ENCODE assay signal across 12 mouse cellular contexts in genomic region chr14:28283319-28284095, GRCm38 (mm10).
DNase-seq lines count a peak whose midpoint lies in the region; ATAC-seq and TF ChIP-seq lines count a peak whose summit lies in the region.
"Had no signal": no experiment of that assay in that cellular context is flagged by ENCODE, and none has a peak within 500 bp of the region (broad histone marks: within the 10 kb centered on the region; RNA-seq: fewer than 3 reads in every experiment).

No protein-coding gene starts in this region.

- DNase-seq in heart, adult 11 months, result peak; percentile 90
- no peak for DNase-seq in heart, postnatal 25 days (ENCODE audit: low spot score)
- DNase-seq in midbrain, postnatal 0 days (ENCODE audit: low spot score), result no peak
- no peak for DNase-seq in brain, embryonic 14.5 days (ENCODE audit: low read depth)
- DNase-seq in lung, postnatal 25 days (ENCODE audit: low spot score), result peak; percentile 14
- no peak for DNase-seq in natural killer cell, adult 2 months (ENCODE audit: low spot score in 2 of 2)
- DNase-seq: right cerebral cortex, postnatal 25 days; thymus, adult 2 months had no signal

- no peaks in the 10 kb centered on the region for H3K4me1 ChIP-seq in midbrain, postnatal 0 days (ENCODE audit: insufficient read depth, low read length)
- no peaks in the 10 kb centered on the region for H3K4me1 ChIP-seq in midbrain, embryonic 13.5 days (replicated peaks)
- no peaks in the 10 kb centered on the region for H3K4me1 ChIP-seq in hindbrain, embryonic 12.5 days
- H3K4me1 ChIP-seq: lung, embryonic 15.5 days had no signal

- H3K9ac ChIP-seq in midbrain, postnatal 0 days (replicated peaks; ENCODE audit: low read length, poor library complexity, severe bottlenecking), result no peak overlapping the region
- H3K9ac ChIP-seq in midbrain, embryonic 13.5 days (replicated peaks), result no peak overlapping the region
- H3K9ac ChIP-seq in hindbrain, embryonic 12.5 days, result no peak overlapping the region
- H3K9ac ChIP-seq: lung, embryonic 15.5 days had no signal

- H3K4me3 ChIP-seq in midbrain, postnatal 0 days (ENCODE audit: low read depth, low read length), result no peak overlapping the region
- H3K4me3 ChIP-seq in midbrain, embryonic 13.5 days (replicated peaks), result no peak overlapping the region
- no peak overlapping the region for H3K4me3 ChIP-seq in hindbrain, embryonic 12.5 days
- H3K4me3 ChIP-seq: lung, embryonic 15.5 days had no signal

- no peak overlapping the region for H3K4me2 ChIP-seq in midbrain, postnatal 0 days (ENCODE audit: low read depth, low read length, poor library complexity, severe bottlenecking)
- no peak overlapping the region for H3K4me2 ChIP-seq in midbrain, embryonic 13.5 days (replicated peaks)
- no peak overlapping the region for H3K4me2 ChIP-seq in hindbrain, embryonic 12.5 days (replicated peaks)
- H3K4me2 ChIP-seq: lung, embryonic 15.5 days had no signal

- H3K27ac ChIP-seq in midbrain, postnatal 0 days (ENCODE audit: low read depth, low read length), result no peak overlapping the region
- H3K27ac ChIP-seq in midbrain, embryonic 13.5 days, result no peak overlapping the region
- H3K27ac ChIP-seq in hindbrain, embryonic 12.5 days, result no peak overlapping the region
- H3K27ac ChIP-seq: lung, embryonic 15.5 days had no signal

- H3K36me3 ChIP-seq in midbrain, postnatal 0 days (ENCODE audit: insufficient read depth, low read length), result no peaks in the 10 kb centered on the region
- no peaks in the 10 kb centered on the region for H3K36me3 ChIP-seq in midbrain, embryonic 13.5 days
- H3K36me3 ChIP-seq in hindbrain, embryonic 12.5 days, result no peaks in the 10 kb centered on the region
- H3K36me3 ChIP-seq: lung, embryonic 15.5 days had no signal

- intact Hi-C loops in heart, postnatal 25 days (cut with DNase I), result loop anchor here (2.0 kb wide), 1 partner anchor 225 kb away; no protein-coding TSS in a partner anchor

- 90% methylated on average over 1 of the region's 1 CpGs for WGBS in midbrain, postnatal 0 days
- 100% methylated on average over 1 of the region's 1 CpGs for WGBS in midbrain, embryonic 13.5 days
- WGBS in hindbrain, embryonic 12.5 days, result 88% methylated on average over 1 of the region's 1 CpGs

- H3K9me3 ChIP-seq in midbrain, postnatal 0 days (ENCODE audit: low read length), result no peaks in the 10 kb centered on the region
- H3K9me3 ChIP-seq in midbrain, embryonic 13.5 days, result no peaks in the 10 kb centered on the region
- H3K9me3 ChIP-seq in hindbrain, embryonic 12.5 days (replicated peaks), result no peaks in the 10 kb centered on the region
- H3K9me3 ChIP-seq: lung, embryonic 15.5 days had no signal

- H3K27me3 ChIP-seq in midbrain, postnatal 0 days (ENCODE audit: insufficient read depth, low read length), result no peaks in the 10 kb centered on the region
- no peaks in the 10 kb centered on the region for H3K27me3 ChIP-seq in midbrain, embryonic 13.5 days
- no peaks in the 10 kb centered on the region for H3K27me3 ChIP-seq in hindbrain, embryonic 12.5 days
- H3K27me3 ChIP-seq: lung, embryonic 15.5 days had no signal

- ATAC-seq in midbrain, postnatal 0 days (ENCODE audit: low FRiP score), result no peak
- ATAC-seq in midbrain, embryonic 13.5 days, result no peak
- ATAC-seq in hindbrain, embryonic 12.5 days (ENCODE audit: low FRiP score), result no peak
- ATAC-seq: CD4-positive, CD25-positive, alpha-beta regulatory T cell, adult 4 months had no signal

- TF ChIP-seq CTCF in midbrain, postnatal 0 days (IDR thresholded peaks at IDR 0.05), result peak; percentile 51
- peak; percentile 13; the same call in 1 of the 2 replicates for TF ChIP-seq CTCF in brain, embryonic 14.5 days (IDR thresholded peaks at IDR 0.05; ENCODE audit: borderline replicate concordance, extremely low read depth, insufficient read depth, insufficient read length)

- no peak for TF ChIP-seq POLR2A in brain, embryonic 14.5 days (IDR thresholded peaks at IDR 0.05; ENCODE audit: borderline replicate concordance, extremely low read depth, insufficient read depth, insufficient read length, poor library complexity, severe bottlenecking)

Comparison
In these comparisons a context has a peak if more than half of its experiments do, and no peak if none do; other contexts are left out.
1. DNase-seq: peak in heart, adult 11 months (single experiment) and lung, postnatal 25 days (single experiment); none in heart, postnatal 25 days (single experiment), midbrain, postnatal 0 days (single experiment), brain, embryonic 14.5 days (single experiment) and natural killer cell, adult 2 months (0 of 2).